Mouse (Mus musculus) CH12.LX (cell line): Measurements from ENCODE around the gene Dip2b. TPM values are rescaled to one million over a fixed set of nuclear protein-coding genes. Genes with fewer than 3 reads are reported as not detected.

Experiments used
- DNase-seq: peaks from one replicate; pipeline ENCODE4 v3.0.0-alpha.2; 2013; ENCODE audit errors: extremely low read depth
- H3K27ac ChIP-seq: 2 replicates; pipeline ENCODE4 v1.5.1; 2012; ENCODE audit warnings: low read depth, mild to moderate bottlenecking, control low read depth, moderate library complexity; ENCODE audit not compliant: insufficient read depth
- H3K27me3 ChIP-seq: replicated peaks from 2 replicates; pipeline ENCODE3; 2012; ENCODE audit warnings: inconsistent platforms
- H3K36me3 ChIP-seq, 2 experiments: replicated peaks in 1 of 2; 2 replicates each; pipeline versions ENCODE3 to v1.6.1; 2012; ENCODE audit warnings: inconsistent platforms in 1 of 2, low read length in 1 of 2, mild to moderate bottlenecking in 1 of 2, mixed read lengths in 1 of 2, moderate library complexity in 1 of 2; ENCODE audit not compliant: control insufficient read depth in 1 of 2, insufficient read depth in 1 of 2
- H3K4me1 ChIP-seq, 2 experiments: 2 replicates each; pipeline ENCODE4 v1.6.1; 2012; ENCODE audit warnings: inconsistent platforms in 1 of 2, moderate library complexity in 1 of 2; ENCODE audit not compliant: insufficient read depth in 2 of 2, control insufficient read depth in 1 of 2
- H3K4me2 ChIP-seq: 2 replicates; pipeline ENCODE4 v1.6.1; 2012; ENCODE audit warnings: low read depth, mild to moderate bottlenecking, control low read depth; ENCODE audit not compliant: poor library complexity, insufficient read depth, severe bottlenecking
- H3K4me3 ChIP-seq, 3 experiments: fragments of 150-350 bp in 1 of 3; sonication (generic) in 1 of 3; replicated peaks in 1 of 3; 2 replicates each; pipeline versions ENCODE3 to v1.5.1; 2011 to 2012; ENCODE audit warnings: low read depth in 2 of 3, low read length in 2 of 3, mild to moderate bottlenecking in 2 of 3, moderate library complexity in 2 of 3, control low read depth in 1 of 3, improper control_type of control experiment in 1 of 3, inconsistent platforms in 1 of 3, mixed read lengths in 1 of 3; ENCODE audit not compliant: poor library complexity in 1 of 3
- H3K79me2 ChIP-seq: replicated peaks from 2 replicates; pipeline ENCODE4 v1.6.1; 2012; ENCODE audit warnings: mild to moderate bottlenecking, moderate library complexity; ENCODE audit not compliant: control insufficient read depth, poor library complexity, insufficient read depth, severe bottlenecking; ENCODE audit errors: extremely low read depth
- H3K9ac ChIP-seq: 2 replicates; pipeline ENCODE4 v1.6.1; 2012; ENCODE audit warnings: low read depth, mild to moderate bottlenecking, control low read depth, moderate library complexity; ENCODE audit not compliant: insufficient read depth
- H3K9me3 ChIP-seq: replicated peaks from 2 replicates; pipeline ENCODE3; 2012; ENCODE audit warnings: low read length, inconsistent platforms, mixed read lengths
- BHLHE40 ChIP-seq: IDR thresholded peaks from 2 replicates; pipeline ENCODE4 v1.6.1; 2011; ENCODE audit warnings: mild to moderate bottlenecking, low read depth, low read length, improper control_type of control experiment
- CHD1 ChIP-seq: IDR thresholded peaks from 2 replicates; pipeline ENCODE4 v1.6.1; 2012; ENCODE audit warnings: low read depth, low read length, improper control_type of control experiment, inconsistent platforms
- CHD2 ChIP-seq: IDR thresholded peaks from 2 replicates; pipeline ENCODE4 v1.6.1; 2011; ENCODE audit warnings: low read length, improper control_type of control experiment
- CTCF ChIP-seq, 2 experiments: IDR thresholded peaks in 1 of 2; conservative IDR thresholded peaks in 1 of 2; 2 replicates each; pipeline ENCODE4 v1.5.1; 2011 to 2012; ENCODE audit warnings: low read depth in 2 of 2, low read length in 2 of 2, improper control_type of control experiment in 1 of 2, inconsistent platforms in 1 of 2, mild to moderate bottlenecking in 1 of 2, moderate library complexity in 1 of 2
- E2F4 ChIP-seq: IDR thresholded peaks from 2 replicates; pipeline ENCODE4 v1.6.1; 2011; ENCODE audit warnings: low read depth, low read length, improper control_type of control experiment; ENCODE audit not compliant: insufficient replicate concordance
- ELF1 ChIP-seq: IDR thresholded peaks from 2 replicates; pipeline ENCODE4 v1.6.1; 2014; ENCODE audit warnings: low read depth, mild to moderate bottlenecking, inconsistent platforms, low read length, improper control_type of control experiment
- EP300 ChIP-seq: IDR thresholded peaks from 2 replicates; pipeline ENCODE4 v1.6.1; 2011; ENCODE audit warnings: low read length, improper control_type of control experiment
- ETS1 ChIP-seq: conservative IDR thresholded peaks from 2 replicates; pipeline ENCODE4 v1.6.1; 2012; ENCODE audit warnings: low read depth, mild to moderate bottlenecking, inconsistent platforms, low read length, improper control_type of control experiment, moderate library complexity
- GABPA ChIP-seq: IDR thresholded peaks from 2 replicates; pipeline ENCODE4 v1.6.1; 2012; ENCODE audit warnings: low read depth, low read length, improper control_type of control experiment, inconsistent platforms; ENCODE audit not compliant: insufficient replicate concordance
- HCFC1 ChIP-seq: IDR thresholded peaks from 2 replicates; pipeline ENCODE4 v1.6.1; 2012; ENCODE audit warnings: low read depth, mild to moderate bottlenecking, inconsistent platforms, low read length, improper control_type of control experiment
- IRF4 ChIP-seq: IDR thresholded peaks from 2 replicates; pipeline ENCODE4 v1.6.1; 2014; ENCODE audit warnings: low read depth, mild to moderate bottlenecking, inconsistent platforms, low read length, improper control_type of control experiment
- JUN ChIP-seq: IDR thresholded peaks from 2 replicates; pipeline ENCODE4 v1.6.1; 2011; ENCODE audit warnings: low read depth, mild to moderate bottlenecking, low read length, improper control_type of control experiment, moderate library complexity; ENCODE audit not compliant: insufficient read depth
- JUND ChIP-seq: conservative IDR thresholded peaks from 2 replicates; pipeline ENCODE4 v1.6.1; 2011; ENCODE audit warnings: low read depth, low read length, improper control_type of control experiment
- KAT2A ChIP-seq: IDR thresholded peaks from 2 replicates; pipeline ENCODE4 v1.6.1; 2012; ENCODE audit warnings: low read length, improper control_type of control experiment, inconsistent platforms; ENCODE audit not compliant: insufficient replicate concordance
- MAFK ChIP-seq: IDR thresholded peaks from 2 replicates; pipeline ENCODE4 v1.6.1; 2011; ENCODE audit warnings: low read length, improper control_type of control experiment; ENCODE audit not compliant: insufficient replicate concordance
- MAX ChIP-seq: IDR thresholded peaks from 2 replicates; pipeline ENCODE4 v1.6.1; 2011; ENCODE audit warnings: low read length, improper control_type of control experiment
- MAZ ChIP-seq: IDR thresholded peaks from 2 replicates; pipeline ENCODE4 v1.6.1; 2012; ENCODE audit warnings: low read depth, mild to moderate bottlenecking, inconsistent platforms, low read length, improper control_type of control experiment, moderate library complexity
- MEF2A ChIP-seq: IDR thresholded peaks from 2 replicates; pipeline ENCODE4 v1.6.1; 2014; ENCODE audit warnings: low read depth, mild to moderate bottlenecking, inconsistent platforms, low read length, improper control_type of control experiment, borderline replicate concordance
- MXI1 ChIP-seq: IDR thresholded peaks from 2 replicates; pipeline ENCODE4 v1.6.1; 2011; ENCODE audit warnings: mild to moderate bottlenecking, low read depth, low read length, improper control_type of control experiment
- MYC ChIP-seq: IDR thresholded peaks from 2 replicates; pipeline ENCODE4 v1.6.1; 2011; ENCODE audit warnings: low read depth, mild to moderate bottlenecking, improper control_type of control experiment, low read length
- NELFE ChIP-seq: IDR thresholded peaks from 2 replicates; pipeline ENCODE4 v1.6.1; 2011; ENCODE audit warnings: low read depth, low read length, improper control_type of control experiment
- NRF1 ChIP-seq: IDR thresholded peaks from 2 replicates; pipeline ENCODE4 v1.6.1; 2014; ENCODE audit warnings: low read depth, mild to moderate bottlenecking, inconsistent platforms, low read length, improper control_type of control experiment, moderate library complexity
- PAX5 ChIP-seq: IDR thresholded peaks from 2 replicates; pipeline ENCODE4 v1.6.1; 2012; ENCODE audit warnings: low read length, inconsistent platforms, mixed read lengths
- POLR2A ChIP-seq: IDR thresholded peaks from 2 replicates; pipeline ENCODE4 v1.6.1; 2011; ENCODE audit warnings: low read depth, mild to moderate bottlenecking, improper control_type of control experiment, low read length
- POLR2AphosphoS2 ChIP-seq: IDR thresholded peaks from 2 replicates; pipeline ENCODE4 v1.6.1; 2011; ENCODE audit warnings: low read depth, low read length, improper control_type of control experiment
- RAD21 ChIP-seq: IDR thresholded peaks from 2 replicates; pipeline ENCODE4 v1.6.1; 2011; ENCODE audit warnings: low read depth, mild to moderate bottlenecking, low read length, improper control_type of control experiment, moderate library complexity
- RCOR1 ChIP-seq: conservative IDR thresholded peaks from 2 replicates; pipeline ENCODE4 v1.6.1; 2012; ENCODE audit warnings: low read depth, mild to moderate bottlenecking, inconsistent platforms, low read length, improper control_type of control experiment
- SIN3A ChIP-seq: IDR thresholded peaks from 2 replicates; pipeline ENCODE4 v1.6.1; 2012; ENCODE audit warnings: low read length, improper control_type of control experiment, inconsistent platforms
- SMC3 ChIP-seq: IDR thresholded peaks from 2 replicates; pipeline ENCODE4 v1.6.1; 2011; ENCODE audit warnings: low read depth, low read length, improper control_type of control experiment
- TBP ChIP-seq: conservative IDR thresholded peaks from 2 replicates; pipeline ENCODE4 v1.6.1; 2011; ENCODE audit warnings: low read depth, low read length, improper control_type of control experiment
- TCF12 ChIP-seq: IDR thresholded peaks from 2 replicates; pipeline ENCODE4 v1.6.1; 2014; ENCODE audit warnings: low read depth, mild to moderate bottlenecking, inconsistent platforms, low read length, improper control_type of control experiment
- UBTF ChIP-seq: IDR thresholded peaks from 2 replicates; pipeline ENCODE4 v1.6.1; 2012; ENCODE audit warnings: low read depth, mild to moderate bottlenecking, inconsistent platforms, low read length, improper control_type of control experiment, moderate library complexity
- USF1 ChIP-seq: IDR thresholded peaks from 2 replicates; pipeline ENCODE4 v1.6.1; 2014; ENCODE audit warnings: low read depth, mild to moderate bottlenecking, inconsistent platforms, low read length, improper control_type of control experiment
- USF2 ChIP-seq: conservative IDR thresholded peaks from 2 replicates; pipeline ENCODE4 v1.6.1; 2011; ENCODE audit warnings: low read depth, low read length, improper control_type of control experiment
- ZC3H11A ChIP-seq: IDR thresholded peaks from 2 replicates; pipeline ENCODE4 v1.6.1; 2012; ENCODE audit warnings: low read depth, mild to moderate bottlenecking, inconsistent platforms, low read length, improper control_type of control experiment
- ZKSCAN1 ChIP-seq: IDR thresholded peaks from 2 replicates; pipeline ENCODE4 v1.6.1; 2012; ENCODE audit warnings: low read depth, inconsistent platforms, low read length, improper control_type of control experiment, borderline replicate concordance
- ZMIZ1 ChIP-seq: IDR thresholded peaks from 2 replicates; pipeline ENCODE4 v1.6.1; 2012; ENCODE audit warnings: low read depth, mild to moderate bottlenecking, inconsistent platforms, low read length, improper control_type of control experiment
- ZNF384 ChIP-seq: IDR thresholded peaks from 2 replicates; pipeline ENCODE4 v1.6.1; 2012; ENCODE audit warnings: low read depth, low read length, improper control_type of control experiment, inconsistent platforms
- dilution Hi-C: fragments of 300-500 bp; cut with MboI; formaldehyde crosslinking; loops from 2 replicates; pipeline ENCODE4 v1.14.3; 2020; ENCODE audit warnings: low sequenced_read_pairs; ENCODE audit not compliant: extremely low pct_unique_long_range_greater_than_20kb, extremely low pct_ligation_motif_present
- in situ Hi-C: fragments of 300-500 bp; cut with MboI; formaldehyde crosslinking; loops from 3 replicates; pipeline ENCODE4 v1.14.3; 2019; ENCODE audit warnings: low sequenced_read_pairs, low pct_ligation_motif_present, low pct_unique_long_range_greater_than_20kb, mixed read lengths
- polyA plus RNA-seq: library from polyadenylated mRNA; unstranded; fragments of >175 nt; gene quantifications from 2 replicates; pipeline ENCODE4 v1.2.1, GENCODE M21; 2012; ENCODE audit warnings: low read depth; ENCODE audit not compliant: insufficient read length
- total RNA-seq, 2 experiments: library from RNA; depleted of rRNA; stranded (reverse); fragments of 300-350 nt in 1 of 2; fragments of >200 nt in 1 of 2; gene quantifications; 2 replicates each; pipeline ENCODE4 v1.2.3; 2012 to 2014

The Dip2b gene
- total RNA-seq (2012; rRNA removed), result 15.1 and 16.7 TPM in 2 replicates
- total RNA-seq (2014; rRNA removed), result 13.0 and 15.7 TPM in 2 replicates
- 14.3 and 18.2 TPM in 2 replicates for polyA plus RNA-seq

DNA sequence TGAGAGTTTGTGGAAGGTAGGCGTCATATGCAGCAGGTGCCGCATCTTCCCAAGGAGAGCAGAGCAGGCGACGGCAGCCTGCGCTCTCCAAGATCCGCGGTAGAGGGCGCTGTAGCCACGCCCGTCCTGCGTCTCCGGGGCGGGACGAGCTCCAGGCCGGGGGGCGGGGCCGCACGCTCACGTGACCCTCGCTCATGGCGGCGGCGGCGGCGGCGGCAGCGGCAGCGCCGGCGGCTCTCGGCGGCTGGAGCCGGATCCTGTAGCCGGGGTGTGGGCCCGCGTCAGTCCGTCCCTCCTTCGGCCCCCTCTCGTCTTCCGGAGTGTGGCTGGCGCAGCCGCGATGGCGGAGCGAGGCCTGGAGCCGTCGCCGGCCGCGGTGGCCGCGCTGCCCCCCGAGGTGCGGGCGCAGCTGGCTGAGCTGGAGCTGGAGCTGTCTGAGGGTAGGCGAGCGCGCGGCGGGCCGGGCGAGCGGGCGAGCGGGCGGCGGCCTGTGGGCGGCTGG lies at the start of gene Dip2b:
TSS of gene Dip2b (plus strand) at position 195 of the 502 bp plus-strand sequence.
- no peaks in the 10 kb centered on the region for H3K9me3 ChIP-seq
- peak within 1 kb of the TSS; percentile 79 for H3K9ac ChIP-seq
- H3K4me1 ChIP-seq, result peaks cover 9 to 39% of the 10 kb centered on the region in 2 experiments; a peak in 3 of 4 replicates
- no peaks in the 10 kb centered on the region for H3K36me3 ChIP-seq
- peaks cover 6% of the 10 kb centered on the region for H3K27me3 ChIP-seq
- peak within 1 kb of the TSS; percentile 77 to 87 (median 87) for H3K4me3 ChIP-seq
- H3K79me2 ChIP-seq, result peaks cover 27% of the 10 kb centered on the region
- H3K4me2 ChIP-seq, result peak within 1 kb of the TSS; percentile 77
- peak within 1 kb of the TSS; percentile 60 for H3K27ac ChIP-seq
- DNase-seq, result peak; percentile 94
- in situ Hi-C loops, result loop anchor here (5.0 kb wide), 1 partner anchor 84 kb away; no protein-coding TSS in a partner anchor
- TF ChIP-seq POLR2AphosphoS2 (no peak), RAD21 (peak; percentile 95), NELFE (peak; percentile 69), EP300 (no peak), SMC3 (peak; percentile 95), MAFK (no peak), CHD1 (no peak), TBP (no peak), ELF1 (peak; percentile 51; the same call in 1 of the 2 replicates), JUN (no peak), ZC3H11A (peak; percentile 84), TCF12 (peak; percentile 79), ZMIZ1 (no peak; the same call in 1 of the 2 replicates), JUND (no peak), MAZ (0 out of 2 replicates have a peak, but pooled peaks have one; percentile 51), CTCF (conservative IDR thresholded peaks at IDR 0.05 in 1 of 2, IDR thresholded peaks at IDR 0.05 in 1 of 2; ENCODE audit: low read depth in 2 of 2, low read length in 2 of 2) (peak; percentile 61 to 96), MEF2A (peak; percentile 70; the same call in 1 of the 2 replicates), IRF4 (peak; percentile 64; the same call in 1 of the 2 replicates), ZNF384 (no peak), NRF1 (peak; percentile 70), POLR2A (peak; percentile 57; the same call in 1 of the 2 replicates), PAX5 (no peak), CHD2 (no peak), RCOR1 (no peak), MXI1 (peak; percentile 66), BHLHE40 (peak; percentile 93), UBTF (no peak; the same call in 1 of the 2 replicates), HCFC1 (peak; percentile 43; the same call in 1 of the 2 replicates), GABPA (no peak), MAX (peak; percentile 78), SIN3A (peak; percentile 64; the same call in 1 of the 2 replicates), USF2 (peak; percentile 66; the same call in 1 of the 2 replicates), KAT2A (no peak), USF1 (peak; percentile 96), MYC (no peak; the same call in 1 of the 2 replicates), ETS1 (no peak), ZKSCAN1 (no peak), E2F4 (no peak)
- dilution Hi-C loops, result no loop called here
